Mouse (Mus musculus) adipocyte (in vitro differentiated cells): ENCODE data around the gene Ush2a.
A peak's percentile ranks its signal among the peaks of the same experiment; 100 is the strongest.

ENCODE experiments used
- DNase-seq: peaks from one replicate; pipeline ENCODE4 v3.0.0-alpha.2; 2016; ENCODE audit warnings: low spot score

The Ush2a gene

GRCm38 (mm10) chr1:188543364-188543763 lies 281.5 kb downstream of the Ush2a start:
- no peak for DNase-seq

- DNase-seq = no peak
These were observed 287.9 kb downstream of the Ush2a start for GRCm38 (mm10) chr1:188549686-188550085.

GRCm38 (mm10) chr1:188551802-188552201 lies 290.0 kb downstream of the Ush2a start:
- DNase-seq = no peak

DNA sequence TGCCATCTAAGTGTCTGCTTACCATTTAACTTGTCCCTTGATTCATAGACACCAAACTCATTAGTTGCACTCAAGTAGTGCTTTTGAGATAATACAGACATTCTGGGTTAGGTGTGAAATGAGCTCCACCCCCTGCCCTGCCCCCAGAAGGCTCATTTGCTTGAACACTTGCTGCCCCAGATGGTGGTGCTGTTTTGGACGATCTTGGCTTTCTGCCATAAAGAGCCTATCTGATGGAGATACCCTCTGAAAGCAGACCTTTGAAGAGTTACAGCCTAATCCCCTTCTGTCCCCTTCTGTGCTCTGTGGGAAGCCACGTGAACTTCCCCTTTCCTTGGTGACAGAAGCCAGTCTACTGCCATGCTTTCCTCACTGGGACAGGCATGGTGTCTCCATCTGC lies 297.1 kb downstream of the Ush2a start:
- DNase-seq = no peak

GRCm38 (mm10) chr1:188566229-188566628 lies 304.4 kb downstream of the Ush2a start:
- no peak for DNase-seq

GRCm38 (mm10) chr1:188567486-188567885 lies 305.7 kb downstream of the Ush2a start:
- no peak for DNase-seq

- DNase-seq = no peak
These were observed 306.6 kb downstream of the Ush2a start for GRCm38 (mm10) chr1:188568295-188568961.

GRCm38 (mm10) chr1:188576246-188576747 lies 314.5 kb downstream of the Ush2a start:
- DNase-seq = no peak

DNA sequence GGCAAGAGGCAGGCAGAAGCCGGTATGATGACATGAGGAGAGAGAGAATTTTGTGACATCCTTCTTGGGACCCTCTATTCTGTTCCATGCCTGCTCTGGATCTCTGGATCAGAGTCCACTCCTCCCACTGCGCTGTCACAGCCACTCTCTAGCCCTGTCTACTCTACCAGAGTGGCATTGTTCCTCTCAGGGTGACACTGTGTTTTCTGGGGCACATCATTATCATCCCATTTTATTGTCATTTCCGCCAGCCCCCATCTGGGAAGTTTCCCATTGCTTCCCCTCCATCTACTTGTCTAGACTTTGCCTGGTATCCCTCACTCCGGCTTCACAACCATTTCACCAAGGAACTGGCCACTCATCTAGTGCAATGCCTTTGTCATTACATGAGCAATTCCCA lies 315.6 kb downstream of the Ush2a start:
- DNase-seq = no peak

GRCm38 (mm10) chr1:188581136-188581535 lies 319.3 kb downstream of the Ush2a start:
- DNase-seq = no peak

DNA sequence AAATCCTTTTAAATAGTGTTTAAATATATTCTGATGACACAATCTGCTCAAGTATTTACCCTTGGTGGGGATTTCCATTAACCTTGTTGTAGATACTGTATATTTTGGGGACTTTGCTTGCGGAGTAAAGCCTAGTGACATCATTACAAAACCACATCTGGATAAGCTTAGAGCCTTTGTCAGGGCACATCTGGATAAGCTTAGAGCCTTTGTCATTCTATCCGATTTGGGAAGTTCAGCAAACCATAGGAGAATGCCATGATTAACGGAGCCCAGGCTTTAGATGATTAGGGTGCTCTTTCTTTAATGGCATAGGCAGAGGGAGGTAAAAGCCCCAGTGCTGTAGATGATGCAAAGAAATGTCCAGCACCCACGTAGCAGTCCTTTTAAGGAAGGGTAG lies 333.4 kb downstream of the Ush2a start:
- no peak for DNase-seq

DNA sequence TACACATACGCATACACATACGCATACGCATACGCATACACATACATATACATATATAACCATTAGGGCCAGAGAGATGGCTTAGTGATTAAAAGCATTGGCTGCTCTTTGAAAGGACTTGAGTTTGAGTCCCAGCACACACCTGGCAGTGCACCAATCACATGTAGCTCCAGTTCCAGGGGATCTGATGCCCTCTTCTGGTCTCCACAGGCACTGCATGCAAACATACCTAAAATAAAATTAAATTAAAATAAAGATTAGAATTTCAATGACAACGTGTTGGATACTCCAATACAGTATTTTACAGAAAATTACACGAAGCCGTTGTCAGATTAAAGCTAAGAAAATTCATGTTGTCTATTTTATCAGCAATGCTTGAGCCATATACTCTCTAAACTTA lies 336.2 kb downstream of the Ush2a start:
- no peak for DNase-seq

DNA sequence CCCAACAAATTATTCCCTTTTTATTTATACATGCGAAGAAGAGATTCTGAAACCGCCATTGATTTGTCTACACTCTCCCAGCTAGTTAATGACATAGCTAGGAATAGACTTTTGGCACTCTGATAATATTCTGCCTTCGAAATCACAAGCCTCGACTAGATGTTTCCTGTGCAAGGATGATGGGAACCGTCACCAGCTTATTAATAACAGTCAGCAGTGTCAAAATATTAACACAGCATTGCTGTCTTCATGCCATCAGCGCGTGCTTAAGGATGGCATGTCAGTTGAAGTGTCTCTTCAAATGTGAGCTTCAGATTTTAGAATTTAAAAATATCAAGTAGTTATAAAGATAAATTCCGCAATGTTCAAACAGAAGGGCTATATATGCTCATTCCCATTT lies 337.3 kb downstream of the Ush2a start:
- DNase-seq = no peak

DNA sequence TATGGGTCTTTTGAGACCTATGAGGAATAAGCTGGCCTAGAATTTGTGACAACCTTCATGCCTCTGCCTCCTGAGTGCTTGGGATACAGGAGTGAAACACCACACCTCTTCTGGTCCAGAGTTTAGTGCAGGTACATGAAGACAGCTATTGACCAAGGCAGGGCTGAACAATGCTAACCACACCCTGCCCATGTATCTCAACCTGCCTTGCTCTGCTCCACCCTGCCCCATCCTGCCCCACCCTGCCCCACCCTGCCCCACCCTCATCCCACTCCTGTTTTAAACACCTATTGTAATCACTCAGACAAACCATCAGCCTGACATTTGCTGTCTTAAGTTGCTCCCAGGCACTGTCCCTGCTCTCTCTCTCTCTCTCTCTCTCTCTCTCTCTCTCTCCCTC lies 344.6 kb downstream of the Ush2a start:
- no peak for DNase-seq

GRCm38 (mm10) chr1:188616547-188616946 lies 354.7 kb downstream of the Ush2a start:
- no peak for DNase-seq

DNA sequence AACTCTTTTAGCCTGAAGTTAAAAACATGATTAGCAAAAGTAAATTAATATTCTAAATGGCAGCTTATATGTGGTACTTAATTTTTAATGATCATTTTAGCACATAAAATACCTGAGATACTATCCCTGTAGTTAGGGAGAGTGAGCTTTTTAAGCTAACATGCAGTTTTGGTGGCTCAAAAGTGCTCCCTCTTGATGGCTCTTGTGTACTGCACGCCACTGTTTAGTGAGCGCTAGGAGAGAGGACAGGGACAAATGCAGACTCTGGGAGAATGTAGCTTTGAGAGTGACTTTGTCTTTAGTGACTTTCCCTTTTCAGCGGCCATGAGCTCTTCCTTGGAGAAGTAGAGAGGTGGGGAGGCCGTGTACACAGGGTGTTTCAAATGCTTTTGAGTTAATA lies 371.9 kb downstream of the Ush2a start:
- peak; percentile 23 for DNase-seq

DNA sequence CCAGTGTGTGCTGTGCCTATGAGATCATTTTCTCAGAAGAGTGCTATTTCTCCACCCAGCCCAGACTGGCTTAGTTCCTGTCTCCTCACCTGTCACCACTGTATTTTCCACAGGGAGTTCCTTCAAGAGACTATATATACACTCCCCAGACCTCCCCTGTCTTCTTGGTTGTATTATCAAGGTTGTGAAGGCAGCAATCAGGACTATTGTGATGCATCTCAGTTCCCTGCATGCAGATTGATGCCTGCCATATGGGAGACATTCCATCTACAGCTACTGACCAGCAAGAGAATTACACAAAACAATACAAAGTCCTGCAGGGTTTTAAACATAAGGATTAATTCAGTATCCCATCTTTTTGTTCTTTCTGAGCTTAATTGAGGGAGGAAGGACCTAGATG lies 377.8 kb downstream of the Ush2a start:
- no peak for DNase-seq

- no peak for DNase-seq
These were observed 381.3 kb downstream of the Ush2a start for GRCm38 (mm10) chr1:188643156-188643555.

- no peak for DNase-seq
These were observed 391.2 kb downstream of the Ush2a start for GRCm38 (mm10) chr1:188653001-188653400.

- DNase-seq = no peak
These were observed 394.3 kb downstream of the Ush2a start for GRCm38 (mm10) chr1:188656121-188656520.

DNA sequence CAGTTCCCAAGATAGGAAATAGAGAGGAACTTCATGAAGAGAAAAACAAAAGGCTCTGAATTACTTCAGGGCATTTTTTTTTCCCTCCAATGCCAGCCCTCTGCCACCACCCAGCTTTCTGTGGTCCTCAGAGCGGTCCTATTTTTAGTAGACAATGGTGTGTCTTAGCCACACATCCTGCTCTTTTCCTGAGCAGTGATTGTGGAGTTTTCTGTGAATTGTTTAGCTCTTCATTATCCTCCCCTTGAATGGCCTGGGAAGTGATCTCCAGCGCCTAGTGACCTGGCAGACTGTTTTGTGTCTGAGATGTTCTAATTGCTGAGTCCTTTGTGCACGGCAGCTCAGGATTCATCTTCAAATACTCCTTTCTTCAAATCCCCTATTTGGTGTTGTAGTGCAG lies 397.3 kb downstream of the Ush2a start:
- no peak for DNase-seq

GRCm38 (mm10) chr1:188660339-188660738 lies 398.5 kb downstream of the Ush2a start:
- no peak for DNase-seq

GRCm38 (mm10) chr1:188660882-188661281 lies 399.1 kb downstream of the Ush2a start:
- no peak for DNase-seq

- DNase-seq = no peak
These were observed 405.6 kb downstream of the Ush2a start for GRCm38 (mm10) chr1:188667460-188667859.
